Mouse (Mus musculus): ENCODE measurements around the gene Tigd3.

DNA sequence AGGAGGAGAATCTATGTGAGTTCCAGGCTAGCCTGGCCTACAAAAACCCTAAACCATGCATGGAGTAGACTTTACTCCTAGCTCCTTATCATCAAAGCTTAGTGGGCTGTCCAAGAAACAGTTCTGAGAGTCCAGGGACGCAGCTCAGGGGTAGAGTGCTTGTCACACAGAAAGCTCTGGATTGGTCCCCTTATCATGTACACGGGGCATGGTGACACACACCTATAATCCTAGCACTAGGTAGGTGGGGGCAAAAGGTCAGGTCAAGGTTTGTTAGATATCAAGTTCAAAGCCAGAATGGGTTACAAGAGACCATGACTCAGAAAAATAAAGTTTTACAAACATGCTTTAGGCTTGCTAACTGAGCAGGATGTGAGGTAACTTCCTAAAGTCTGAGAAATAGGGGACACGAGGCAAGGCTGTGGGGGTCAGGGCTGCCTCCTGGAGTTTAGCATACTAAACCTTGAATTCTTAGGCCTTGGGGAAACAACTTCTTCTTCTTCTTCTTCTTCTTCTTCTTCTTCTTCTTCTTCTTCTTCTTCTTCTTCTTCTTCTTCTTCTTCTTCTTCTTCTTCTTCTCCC, 6.6 kb downstream of the Tigd3 start:
- no peak for TF ChIP-seq POLR2A (IDR thresholded peaks at IDR 0.05; ENCODE audit: borderline replicate concordance, control insufficient read depth, low read depth, low read length)
- no peak for TF ChIP-seq CTCF (IDR thresholded peaks at IDR 0.05; ENCODE audit: control insufficient read depth, insufficient read depth, low read length)

All from bone marrow, adult 2 months (tissue).